Mouse (Mus musculus): Measurements from ENCODE around the gene Smyd3. TPM values are rescaled to one million over a fixed set of nuclear protein-coding genes. Genes with fewer than 3 reads are reported as not detected.

Gene Smyd3
- total and polyA plus RNA-seq, 2 experiments from 2014 or later = 15.8 to 28.4 TPM

DNA sequence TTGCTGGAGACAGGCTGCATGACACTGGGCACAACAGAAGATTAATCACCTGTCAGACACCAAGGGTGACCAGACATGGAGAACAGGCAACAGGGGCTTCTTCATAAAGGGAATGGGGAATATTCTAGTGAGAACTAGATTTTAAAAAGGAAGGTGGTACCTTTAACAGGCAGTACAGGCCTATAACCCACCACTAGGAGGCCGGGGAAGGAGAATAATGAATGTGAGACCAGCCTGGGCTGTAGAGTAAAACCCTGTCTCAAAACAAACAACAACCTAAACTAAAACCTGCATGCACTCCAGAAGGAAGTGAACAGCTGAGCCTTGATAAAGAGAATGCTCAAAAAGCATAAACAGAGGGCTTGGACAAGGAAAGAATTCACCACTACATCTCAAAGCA, 297.6 kb downstream of the Smyd3 start:
- Histone ChIP-seq H3K27me3 (ENCODE audit: insufficient read depth, low read length) (no peaks in the 10 kb centered on the region), H3K4me1 (ENCODE audit: insufficient read depth, low read length) (no peaks in the 10 kb centered on the region), H3K4me3 (ENCODE audit: low read depth, low read length) (no peak overlapping the region), H3K36me3 (ENCODE audit: insufficient read depth, low read length) (no peaks in the 10 kb centered on the region), H3K9ac (replicated peaks; ENCODE audit: low read length, poor library complexity, severe bottlenecking) (no peak overlapping the region), H3K9me3 (ENCODE audit: low read length) (no peaks in the 10 kb centered on the region), H3K4me2 (ENCODE audit: low read depth, low read length, poor library complexity, severe bottlenecking) (no peak overlapping the region), H3K27ac (ENCODE audit: low read depth, low read length) (no peak overlapping the region)
- ATAC-seq (ENCODE audit: low FRiP score) = no peak
- WGBS = 42% methylated on average over 1 of the region's 1 CpGs
- TF ChIP-seq CTCF (IDR thresholded peaks at IDR 0.05) = peak; percentile 62
- DNase-seq (ENCODE audit: low spot score) = peak; percentile 27

DNA sequence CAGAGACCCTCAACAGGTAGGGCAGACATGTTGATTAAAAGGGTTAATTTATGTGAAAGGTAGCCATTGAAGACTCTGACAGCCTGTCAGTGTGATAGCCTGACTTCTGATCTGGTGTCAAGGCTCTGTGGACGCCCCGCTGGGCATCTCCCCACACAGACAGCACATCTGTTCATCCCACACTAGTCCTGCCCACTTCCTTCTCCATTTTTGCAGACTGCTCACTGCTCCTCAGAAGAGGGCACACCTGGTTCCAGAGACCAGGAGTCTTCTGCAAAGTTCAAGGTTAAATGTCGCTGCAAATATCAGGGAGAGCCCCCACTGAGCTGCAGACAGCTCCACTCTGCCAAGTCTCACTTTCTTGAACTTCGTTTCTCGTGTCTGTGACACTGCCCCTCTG, 299.8 kb downstream of the Smyd3 start:
- Histone ChIP-seq H3K27ac (ENCODE audit: low read depth, low read length) (no peak overlapping the region), H3K27me3 (ENCODE audit: insufficient read depth, low read length) (no peaks in the 10 kb centered on the region), H3K4me3 (ENCODE audit: low read depth, low read length) (no peak overlapping the region), H3K4me1 (ENCODE audit: insufficient read depth, low read length) (no peaks in the 10 kb centered on the region), H3K9me3 (ENCODE audit: low read length) (no peaks in the 10 kb centered on the region), H3K4me2 (ENCODE audit: low read depth, low read length, poor library complexity, severe bottlenecking) (no peak overlapping the region), H3K36me3 (ENCODE audit: insufficient read depth, low read length) (no peaks in the 10 kb centered on the region), H3K9ac (replicated peaks; ENCODE audit: low read length, poor library complexity, severe bottlenecking) (no peak overlapping the region)
- ATAC-seq (ENCODE audit: low FRiP score) (no peak), DNase-seq (ENCODE audit: low spot score) (no peak)
- no peak for TF ChIP-seq CTCF (IDR thresholded peaks at IDR 0.05)
- 71% methylated on average over 5 of the region's 5 CpGs for WGBS

GRCm38 (mm10) chr1:179217036-179217435, 300.8 kb downstream of the Smyd3 start:
- no peaks in the 10 kb centered on the region for H3K36me3 ChIP-seq (ENCODE audit: insufficient read depth, low read length)
- ATAC-seq (ENCODE audit: low FRiP score) (no peak), DNase-seq (ENCODE audit: low spot score) (no peak)
- TF ChIP-seq CTCF (IDR thresholded peaks at IDR 0.05) = no peak
- no peak overlapping the region for H3K27ac ChIP-seq (ENCODE audit: low read depth, low read length)
- no peak overlapping the region for H3K4me3 ChIP-seq (ENCODE audit: low read depth, low read length)
- no peak overlapping the region for H3K4me2 ChIP-seq (ENCODE audit: low read depth, low read length, poor library complexity, severe bottlenecking)
- H3K27me3 ChIP-seq (ENCODE audit: insufficient read depth, low read length) = no peaks in the 10 kb centered on the region
- WGBS = 21% methylated on average over 4 of the region's 4 CpGs
- no peak overlapping the region for H3K9ac ChIP-seq (replicated peaks; ENCODE audit: low read length, poor library complexity, severe bottlenecking)
- H3K4me1 ChIP-seq (ENCODE audit: insufficient read depth, low read length) = no peaks in the 10 kb centered on the region
- H3K9me3 ChIP-seq (ENCODE audit: low read length) = no peaks in the 10 kb centered on the region

GRCm38 (mm10) chr1:179213381-179213780, 304.5 kb downstream of the Smyd3 start:
- no peak for ATAC-seq (ENCODE audit: low FRiP score)

DNA sequence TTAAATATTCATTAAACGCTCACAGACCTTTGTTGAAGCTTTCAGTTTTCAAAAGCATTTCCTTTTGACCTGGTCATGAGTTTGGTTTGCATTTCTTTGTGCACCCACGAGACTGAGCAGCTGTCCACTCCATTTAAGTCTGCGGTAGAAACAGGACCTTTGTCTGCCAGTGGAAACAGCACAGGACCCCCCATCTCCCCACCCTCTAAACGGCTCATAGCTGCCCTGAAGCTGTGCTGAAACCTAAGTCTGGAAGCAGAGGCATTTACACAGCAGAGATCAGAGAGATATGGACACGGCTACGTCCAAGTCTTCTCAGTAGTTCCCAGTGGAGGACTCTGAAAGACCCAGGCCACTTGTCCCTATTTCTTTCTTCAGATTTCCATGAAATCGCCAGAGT, 305.5 kb downstream of the Smyd3 start:
- no peak overlapping the region for H3K4me3 ChIP-seq (ENCODE audit: low read depth, low read length)
- no peak overlapping the region for H3K9ac ChIP-seq (replicated peaks; ENCODE audit: low read length, poor library complexity, severe bottlenecking)
- 47% methylated on average over 7 of the region's 7 CpGs for WGBS
- ATAC-seq (ENCODE audit: low FRiP score) (no peak), DNase-seq (ENCODE audit: low spot score) (no peak)
- H3K27ac ChIP-seq (ENCODE audit: low read depth, low read length) = no peak overlapping the region
- no peaks in the 10 kb centered on the region for H3K9me3 ChIP-seq (ENCODE audit: low read length)
- H3K4me1 ChIP-seq (ENCODE audit: insufficient read depth, low read length) = no peaks in the 10 kb centered on the region
- H3K36me3 ChIP-seq (ENCODE audit: insufficient read depth, low read length) = no peaks in the 10 kb centered on the region
- TF ChIP-seq CTCF (IDR thresholded peaks at IDR 0.05) = no peak
- no peaks in the 10 kb centered on the region for H3K27me3 ChIP-seq (ENCODE audit: insufficient read depth, low read length)
- no peak overlapping the region for H3K4me2 ChIP-seq (ENCODE audit: low read depth, low read length, poor library complexity, severe bottlenecking)

More at GRCm38 (mm10) chr1:179213381-179213780, 304.5 kb downstream of the Smyd3 start:
- DNase-seq (ENCODE audit: low spot score) = no peak
- no peak overlapping the region for H3K27ac ChIP-seq (ENCODE audit: low read depth, low read length)
- no peaks in the 10 kb centered on the region for H3K9me3 ChIP-seq (ENCODE audit: low read length)
- WGBS = 87% methylated on average over 9 of the region's 9 CpGs
- no peak overlapping the region for H3K9ac ChIP-seq (replicated peaks; ENCODE audit: low read length, poor library complexity, severe bottlenecking)
- no peaks in the 10 kb centered on the region for H3K4me1 ChIP-seq (ENCODE audit: insufficient read depth, low read length)
- H3K36me3 ChIP-seq (ENCODE audit: insufficient read depth, low read length) = no peaks in the 10 kb centered on the region
- H3K4me3 ChIP-seq (ENCODE audit: low read depth, low read length) = no peak overlapping the region
- H3K27me3 ChIP-seq (ENCODE audit: insufficient read depth, low read length) = no peaks in the 10 kb centered on the region
- H3K4me2 ChIP-seq (ENCODE audit: low read depth, low read length, poor library complexity, severe bottlenecking) = no peak overlapping the region
- TF ChIP-seq CTCF (IDR thresholded peaks at IDR 0.05) = no peak

DNA sequence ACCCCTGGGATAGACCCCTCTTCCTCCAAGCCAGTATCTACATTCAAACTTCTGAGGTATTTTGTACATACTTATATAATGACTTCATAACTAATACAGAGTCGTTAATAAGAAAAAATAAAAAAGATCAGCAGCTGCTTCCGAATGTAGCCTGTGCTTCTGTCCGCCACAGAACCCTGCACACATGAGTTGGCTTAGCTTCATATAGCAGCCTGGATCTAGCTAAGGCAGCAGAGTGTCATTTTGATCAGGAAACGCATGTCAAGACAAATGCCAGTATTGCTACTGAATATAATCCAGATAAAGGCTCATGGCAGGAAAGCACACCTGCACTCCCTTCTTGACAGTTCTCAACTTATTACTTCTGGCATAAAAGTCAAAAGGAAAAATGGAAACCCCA, 306.5 kb downstream of the Smyd3 start:
- DNase-seq (ENCODE audit: low spot score) (no peak), ATAC-seq (ENCODE audit: low FRiP score) (no peak)
- H3K27ac ChIP-seq (ENCODE audit: low read depth, low read length) = no peak overlapping the region
- no peak for TF ChIP-seq CTCF (IDR thresholded peaks at IDR 0.05)
- no peaks in the 10 kb centered on the region for H3K4me1 ChIP-seq (ENCODE audit: insufficient read depth, low read length)
- no peak overlapping the region for H3K4me2 ChIP-seq (ENCODE audit: low read depth, low read length, poor library complexity, severe bottlenecking)
- no peaks in the 10 kb centered on the region for H3K36me3 ChIP-seq (ENCODE audit: insufficient read depth, low read length)
- WGBS = 83% methylated on average over 4 of the region's 4 CpGs
- H3K9me3 ChIP-seq (ENCODE audit: low read length) = no peaks in the 10 kb centered on the region
- H3K9ac ChIP-seq (replicated peaks; ENCODE audit: low read length, poor library complexity, severe bottlenecking) = no peak overlapping the region
- no peaks in the 10 kb centered on the region for H3K27me3 ChIP-seq (ENCODE audit: insufficient read depth, low read length)
- no peak overlapping the region for H3K4me3 ChIP-seq (ENCODE audit: low read depth, low read length)

Measured in midbrain, postnatal 0 days (tissue).